Mouse (Mus musculus) adipocyte (in vitro differentiated cells): ENCODE measurements around the gene Trcg1.

ENCODE experiments used
- DNase-seq: peaks from one replicate; pipeline ENCODE4 v3.0.0-alpha.2; 2016; ENCODE audit warnings: low spot score

The Trcg1 gene

GRCm38 (mm10) chr9:57232341-57232940, 3.9 kb upstream of the Trcg1 start:
- DNase-seq = peak; percentile 52

GRCm38 (mm10) chr9:57233142-57233541, 3.2 kb upstream of the Trcg1 start:
- DNase-seq = no peak

DNA sequence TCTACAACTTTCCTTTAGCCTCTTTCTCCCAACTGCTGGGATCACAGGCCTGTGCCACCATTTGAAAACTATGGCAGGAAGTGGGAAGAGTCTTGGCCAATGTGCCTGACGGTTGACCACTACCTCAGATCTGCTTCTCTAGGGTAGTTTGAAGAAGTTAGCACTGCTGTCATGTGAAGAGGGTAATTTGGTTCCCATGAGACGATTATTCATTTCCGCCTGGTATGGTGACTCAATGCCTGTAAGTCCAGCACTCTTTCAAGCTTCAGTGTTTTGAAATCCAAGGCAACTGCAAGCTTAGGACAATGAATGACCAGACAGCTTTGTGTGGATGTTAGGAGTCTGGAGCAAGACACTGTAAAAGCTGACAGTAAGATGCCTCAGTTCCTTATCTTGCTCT, 2.6 kb upstream of the Trcg1 start:
- peak; percentile 54 for DNase-seq

- no peak for DNase-seq
Observed at GRCm38 (mm10) chr9:57237705-57238104, 1.3 kb downstream of the Trcg1 start.

- no peak for DNase-seq
Observed at GRCm38 (mm10) chr9:57238220-57238619, 1.9 kb downstream of the Trcg1 start.

DNA sequence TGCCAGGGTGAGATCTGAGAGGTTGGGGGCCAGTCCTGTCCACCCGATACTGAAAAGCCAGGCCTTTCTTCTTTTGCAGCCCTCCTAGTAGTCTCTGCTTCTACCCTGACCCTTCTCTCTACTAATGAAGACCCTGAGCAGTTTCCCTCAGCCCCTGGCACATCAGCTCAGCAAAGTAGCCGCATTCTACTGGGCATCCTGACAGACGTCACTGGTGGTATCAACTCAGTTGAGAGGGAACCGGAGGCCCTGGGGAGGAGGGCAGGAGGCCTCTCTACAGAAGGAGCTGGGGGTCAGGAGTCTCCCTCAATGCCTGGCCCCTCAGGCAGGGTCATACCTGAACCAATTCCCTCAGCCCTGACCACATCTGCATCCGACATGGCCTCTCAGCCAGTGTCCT, 4.8 kb downstream of the Trcg1 start:
- no peak for DNase-seq

DNA sequence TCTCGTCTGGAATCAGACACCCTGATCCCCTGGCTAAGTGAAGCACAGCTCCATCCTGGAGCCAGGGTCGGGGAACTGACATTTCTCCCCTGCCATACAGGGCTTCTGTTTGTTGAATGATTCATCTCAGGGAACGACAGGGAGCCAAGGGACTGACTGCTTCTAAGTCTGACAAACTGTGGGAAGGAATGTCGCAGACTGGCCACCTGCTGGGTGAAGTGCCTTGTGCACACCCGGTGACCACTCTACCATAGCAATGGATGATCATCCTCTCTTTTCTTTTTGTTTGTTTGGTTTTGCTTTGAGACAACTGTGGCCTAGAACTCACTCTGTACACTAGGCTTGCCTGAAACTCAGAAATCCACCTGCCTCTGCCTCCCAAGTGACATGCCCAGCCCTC, 6.6 kb downstream of the Trcg1 start:
- no peak for DNase-seq

DNA sequence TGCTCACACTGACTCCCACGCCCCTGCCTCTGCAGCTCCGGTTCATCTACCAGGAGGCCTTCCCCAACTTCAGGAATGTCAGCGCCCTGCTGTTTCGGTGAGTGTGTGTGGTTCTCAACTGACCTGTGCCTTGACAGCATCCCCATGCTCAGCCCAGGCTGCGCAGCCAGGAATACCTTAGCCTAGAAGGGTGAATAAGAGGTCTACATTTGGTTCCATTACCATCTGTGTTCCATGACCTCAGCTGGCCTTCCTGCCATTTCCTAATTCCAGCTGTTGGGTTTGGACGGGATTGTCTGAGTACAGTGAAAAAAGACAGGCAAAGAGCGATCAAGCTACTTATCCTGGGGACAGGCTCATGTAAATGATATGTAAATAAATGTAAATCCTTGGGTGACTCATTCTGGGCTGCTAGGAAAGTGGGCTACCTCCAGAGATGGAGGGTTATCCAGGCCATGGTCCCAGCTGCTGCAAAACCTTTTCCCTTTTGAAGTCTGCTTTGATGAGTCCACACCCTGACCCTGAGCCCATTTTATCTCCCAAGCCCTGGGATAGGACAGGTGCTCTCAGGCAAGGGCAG, 7.8 kb downstream of the Trcg1 start:
- no peak for DNase-seq

DNA sequence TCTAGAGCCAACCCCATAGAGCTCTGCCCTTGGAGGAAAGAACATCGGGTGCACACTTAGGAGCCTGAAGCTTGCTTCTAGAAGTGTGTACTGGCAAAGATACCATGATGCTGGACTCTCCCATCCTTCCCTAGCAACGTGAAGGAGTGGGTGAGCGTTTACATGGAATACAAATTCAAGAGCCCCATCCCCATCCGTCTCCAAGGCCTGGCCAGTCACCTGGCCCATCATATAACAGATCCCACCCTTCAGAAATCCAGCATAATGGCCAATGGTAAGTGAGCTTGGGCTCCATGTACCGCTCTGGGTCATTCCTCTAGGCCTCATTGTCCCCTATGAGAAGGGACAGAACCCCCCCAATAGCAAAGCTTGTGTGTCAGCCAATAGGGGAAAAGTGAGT, 10.1 kb downstream of the Trcg1 start:
- no peak for DNase-seq

DNA sequence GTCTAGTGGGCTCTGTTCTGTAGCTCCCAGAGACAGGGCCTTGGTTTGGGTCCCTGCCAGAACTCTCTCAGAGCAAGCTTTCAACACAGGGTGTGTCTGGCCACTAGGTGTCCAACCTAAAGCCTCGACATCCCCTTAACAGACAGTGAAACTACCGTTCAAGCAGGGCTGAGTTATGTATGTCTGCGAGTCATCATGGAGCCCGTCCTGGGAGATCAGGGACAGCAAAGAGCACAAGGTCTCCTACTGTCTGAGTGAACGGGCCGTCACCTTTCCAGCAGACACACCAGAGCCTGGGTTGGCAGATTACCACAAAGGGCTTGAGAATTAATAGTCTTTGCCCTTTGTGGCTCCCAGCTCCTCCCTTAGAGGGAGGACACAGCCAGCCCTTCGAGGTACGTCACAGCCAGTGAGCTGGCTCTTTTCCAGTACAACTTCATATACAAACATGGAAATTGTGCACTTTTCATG, 10.9 kb downstream of the Trcg1 start:
- DNase-seq = no peak

DNA sequence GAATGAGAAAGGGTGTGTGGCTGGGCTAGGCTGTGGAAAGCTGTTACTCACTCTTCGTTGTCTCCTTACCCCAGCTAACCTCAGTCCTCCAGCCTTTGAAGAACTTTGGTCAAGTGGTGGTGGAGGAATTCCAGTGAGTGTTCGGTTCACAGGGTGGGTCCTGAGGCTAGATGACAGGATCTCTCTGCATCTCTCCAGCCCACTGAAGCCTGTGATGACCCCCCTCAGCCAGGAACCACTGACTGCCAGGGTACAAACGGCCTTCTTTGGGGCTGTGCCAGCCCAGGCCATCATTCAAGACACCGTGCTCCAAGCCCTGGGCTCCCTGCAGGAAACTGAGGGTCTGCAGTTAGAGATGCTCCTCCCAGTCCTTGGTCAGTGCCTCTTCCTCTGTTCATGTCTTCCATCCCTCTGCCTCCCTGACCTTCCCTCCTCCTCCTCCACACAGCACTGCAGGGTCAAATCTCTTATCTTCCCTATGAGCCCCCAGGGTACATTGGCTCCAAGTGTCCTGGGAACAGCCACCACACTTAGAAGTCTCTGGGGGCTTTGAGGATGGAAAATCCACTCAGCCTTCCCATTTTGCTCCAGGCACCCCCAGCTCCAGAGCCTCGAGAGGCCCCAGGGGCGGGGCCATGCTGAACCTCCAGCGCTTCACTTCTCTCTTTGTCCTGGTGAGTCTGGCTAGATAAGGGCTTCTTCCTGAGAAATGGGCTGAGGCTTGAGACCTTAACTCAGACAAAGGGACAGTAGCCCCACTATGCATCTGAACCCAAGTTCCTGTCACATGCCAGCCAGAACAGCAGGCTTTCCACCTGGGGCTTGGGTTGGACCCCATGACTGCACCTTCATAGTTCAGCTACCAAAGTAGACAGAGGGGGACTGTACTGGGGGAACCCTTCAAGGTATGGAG, 11.9 kb downstream of the Trcg1 start:
- no peak for DNase-seq

DNA sequence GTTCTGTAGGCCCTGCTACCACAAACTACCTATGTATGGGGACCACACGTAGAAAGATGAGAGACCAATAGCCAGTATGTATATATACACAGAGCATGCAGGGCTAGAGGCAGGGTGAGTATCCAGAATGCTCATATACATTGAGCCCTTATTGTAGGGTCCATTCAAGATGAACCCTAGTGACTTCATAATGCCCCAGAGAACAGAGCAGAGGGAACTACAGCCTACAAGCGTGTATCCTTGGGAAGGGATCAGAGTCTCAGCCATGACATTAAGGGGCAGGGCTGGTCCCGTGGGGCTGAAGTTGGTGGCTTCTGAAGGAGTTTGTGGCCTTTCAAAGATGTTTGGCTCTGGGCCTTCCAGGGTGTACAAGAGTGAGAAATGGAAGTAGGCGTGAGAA, 13.7 kb downstream of the Trcg1 start:
- no peak for DNase-seq

DNA sequence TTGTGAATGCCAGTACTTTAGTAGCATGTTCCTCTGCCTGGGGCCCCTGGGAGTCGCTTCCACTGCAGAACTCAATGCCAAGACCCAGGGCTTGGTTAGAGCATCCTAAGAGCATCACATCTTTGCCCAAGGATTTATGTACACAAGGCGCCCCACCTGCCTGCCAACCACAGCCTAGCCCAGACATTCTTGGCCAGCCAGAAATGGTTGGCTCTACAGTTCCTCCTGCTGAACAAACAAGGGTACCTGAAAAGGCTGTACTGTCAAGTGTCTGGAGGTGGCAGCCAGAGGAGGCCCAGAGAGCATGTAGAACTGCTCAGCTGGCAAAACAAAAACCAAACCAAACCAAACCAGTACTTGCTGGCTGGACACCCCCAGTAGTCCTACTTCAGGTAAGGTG, 14.8 kb downstream of the Trcg1 start:
- no peak for DNase-seq

DNA sequence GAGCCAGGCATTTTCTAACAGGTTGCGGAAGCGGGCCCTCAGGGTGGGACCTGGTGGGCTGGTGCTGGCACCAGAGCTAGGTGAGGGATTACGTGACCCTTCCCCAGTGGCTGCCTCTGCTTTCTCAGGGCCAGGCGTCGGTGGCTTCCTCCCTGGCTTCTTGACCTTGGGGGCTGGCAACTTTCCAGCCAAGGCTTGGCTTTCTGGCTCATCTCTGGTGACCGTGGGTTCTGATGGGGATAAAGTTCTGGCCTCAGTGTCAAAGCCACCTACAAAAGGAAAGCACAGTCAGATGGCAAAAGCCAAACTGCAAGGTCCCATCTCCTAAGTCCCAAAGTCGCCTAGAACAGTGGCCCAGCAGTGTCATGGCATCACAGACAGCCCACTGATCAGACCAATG, 17.7 kb downstream of the Trcg1 start:
- DNase-seq = no peak

DNA sequence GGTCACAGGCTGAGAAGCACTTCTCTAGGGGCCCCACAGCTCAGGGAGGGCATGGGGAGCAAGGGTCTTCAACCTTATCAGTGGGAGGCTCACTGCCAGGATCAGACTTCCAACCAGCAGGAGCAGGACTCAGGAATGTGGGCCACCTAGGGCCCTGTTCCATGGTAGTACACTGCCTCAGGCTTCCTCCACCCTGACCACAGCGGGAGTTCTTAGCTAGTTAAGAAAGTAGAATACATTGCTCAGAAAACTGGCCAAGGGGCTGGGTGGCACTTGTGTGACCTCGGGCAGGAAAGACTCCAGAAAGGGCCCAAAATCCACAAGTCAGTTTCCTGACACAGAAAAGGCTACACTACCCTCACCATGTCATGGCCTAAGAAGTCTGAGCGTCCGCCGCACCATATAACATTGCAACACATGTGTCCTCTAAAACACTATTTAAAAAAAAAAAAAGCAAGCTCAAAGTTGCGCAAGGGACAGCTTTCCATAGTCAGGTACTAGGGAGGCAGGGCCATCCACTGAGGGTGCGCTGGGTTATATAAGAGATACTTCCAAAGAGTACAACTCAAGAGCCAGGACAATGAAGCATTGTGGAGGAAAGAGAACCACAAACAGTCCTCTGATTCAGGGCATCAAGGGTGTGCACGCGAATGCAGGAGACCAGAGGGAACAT, 18.6 kb downstream of the Trcg1 start:
- DNase-seq = no peak

GRCm38 (mm10) chr9:57256309-57256708, 20.0 kb downstream of the Trcg1 start:
- no peak for DNase-seq

DNA sequence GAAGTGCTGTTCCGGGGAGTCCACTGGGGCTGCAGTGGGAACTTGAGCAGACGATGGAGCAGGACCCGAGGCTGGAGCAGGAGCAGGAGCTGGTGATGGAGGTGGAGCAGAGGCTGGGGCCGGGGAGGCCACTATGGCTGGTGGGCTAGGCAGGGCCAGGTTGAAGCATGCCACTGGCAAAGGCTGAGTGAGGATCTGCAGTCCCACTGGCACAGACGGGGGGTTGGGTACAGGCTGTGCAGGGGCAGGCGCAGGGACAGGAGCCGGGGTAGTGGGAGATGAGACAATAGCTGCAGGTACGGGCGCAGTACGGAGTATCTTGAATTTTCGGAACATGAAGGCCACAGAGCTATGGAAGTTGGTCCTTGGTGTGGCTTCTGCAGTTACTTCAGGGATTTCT, 20.5 kb downstream of the Trcg1 start:
- DNase-seq = no peak

GRCm38 (mm10) chr9:57257627-57258026, 21.3 kb downstream of the Trcg1 start:
- no peak for DNase-seq

GRCm38 (mm10) chr9:57259736-57260135, 23.4 kb downstream of the Trcg1 start:
- peak; percentile 94 for DNase-seq

- no peak for DNase-seq
Observed at GRCm38 (mm10) chr9:57260940-57261339, 24.6 kb downstream of the Trcg1 start.

- DNase-seq = peak; percentile 61
Observed at GRCm38 (mm10) chr9:57261516-57261912, 25.2 kb downstream of the Trcg1 start.
